Mouse (Mus musculus) MN1 (cell line): ENCODE measurements around the gene Rptor.
A peak's percentile ranks its signal among the peaks of the same experiment; 100 is the strongest.

Experiments used
- DNase-seq: peaks from one replicate; pipeline ENCODE4 v3.0.0-alpha.2; 2016; ENCODE audit warnings: low spot score

The Rptor gene

GRCm38 (mm10) chr11:119934773-119935172 lies 332.1 kb downstream of the Rptor start:
- DNase-seq: no peak

- peak; percentile 55 for DNase-seq
These were observed 332.8 kb downstream of the Rptor start for GRCm38 (mm10) chr11:119935457-119935856.

GRCm38 (mm10) chr11:119936456-119936855 lies 333.8 kb downstream of the Rptor start:
- no peak for DNase-seq

GRCm38 (mm10) chr11:119937216-119937615 lies 334.5 kb downstream of the Rptor start:
- DNase-seq: no peak

GRCm38 (mm10) chr11:119937772-119938502 lies 335.2 kb downstream of the Rptor start:
- DNase-seq: no peak

GRCm38 (mm10) chr11:119939073-119939710 lies 336.5 kb downstream of the Rptor start:
- DNase-seq: no peak

- DNase-seq: no peak
These were observed 337.0 kb downstream of the Rptor start for GRCm38 (mm10) chr11:119939711-119940106.

GRCm38 (mm10) chr11:119940142-119940541 lies 337.4 kb downstream of the Rptor start:
- DNase-seq: no peak

- DNase-seq: no peak
These were observed 339.1 kb downstream of the Rptor start for GRCm38 (mm10) chr11:119941794-119942193.

- peak; percentile 56 for DNase-seq
These were observed 339.6 kb downstream of the Rptor start for GRCm38 (mm10) chr11:119942201-119942726.

GRCm38 (mm10) chr11:119942727-119943427 lies 340.2 kb downstream of the Rptor start, which contains the start of gene Baiap2:
Baiap2 (plus strand) TSS chr11:119942763.
- DNase-seq: peak; percentile 98

GRCm38 (mm10) chr11:119943428-119943988 lies 340.8 kb downstream of the Rptor start:
- peak; percentile 55 for DNase-seq

- DNase-seq: peak; percentile 69
These were observed 342.6 kb downstream of the Rptor start for GRCm38 (mm10) chr11:119945343-119945742.

- DNase-seq: no peak
These were observed 344.7 kb downstream of the Rptor start for GRCm38 (mm10) chr11:119947426-119947825.

- no peak for DNase-seq
These were observed 345.2 kb downstream of the Rptor start for GRCm38 (mm10) chr11:119947897-119948296.

GRCm38 (mm10) chr11:119948305-119948704 lies 345.6 kb downstream of the Rptor start:
- peak; percentile 57 for DNase-seq

GRCm38 (mm10) chr11:119948803-119949202 lies 346.1 kb downstream of the Rptor start:
- DNase-seq: no peak
